Mouse (Mus musculus) forebrain, postnatal 0 days (tissue): ENCODE measurements around the gene Arvcf. TPM values are rescaled to one million over a fixed set of nuclear protein-coding genes. Genes with fewer than 3 reads are reported as not detected.

Source experiments
- ATAC-seq: fragments of 200-750 bp; cut with Nextera tagmentation; 2 replicates; pipeline ENCODE4 v1.8.0; 2017; ENCODE audit warnings: mild to moderate bottlenecking, moderate library complexity
- DNase-seq: peaks from one replicate; pipeline ENCODE4 v3.0.0-alpha.2; 2015
- H3K27ac ChIP-seq: fragments of 300-500 bp; sonication (generic); 2 replicates; pipeline ENCODE4 v1.5.1; 2014; ENCODE audit warnings: low read depth, mild to moderate bottlenecking, antibody characterized with exemption, low read length, moderate library complexity, mixed read lengths
- H3K27me3 ChIP-seq: fragments of 300-500 bp; sonication (generic); 2 replicates; pipeline ENCODE4 v1.6.1; 2014; ENCODE audit warnings: mild to moderate bottlenecking, low read length, mixed read lengths; ENCODE audit not compliant: insufficient read depth
- H3K36me3 ChIP-seq: fragments of 300-500 bp; sonication (generic); 2 replicates; pipeline ENCODE4 v1.6.1; 2014; ENCODE audit warnings: mild to moderate bottlenecking, moderate library complexity; ENCODE audit not compliant: insufficient read depth
- H3K4me1 ChIP-seq: fragments of 300-500 bp; sonication (generic); 2 replicates; pipeline ENCODE4 v1.6.1; 2014; ENCODE audit warnings: antibody characterized with exemption; ENCODE audit not compliant: insufficient read depth
- H3K4me2 ChIP-seq: fragments of 300-500 bp; sonication (generic); 2 replicates; pipeline ENCODE4 v1.6.1; 2014; ENCODE audit warnings: low read depth, mild to moderate bottlenecking, moderate library complexity
- H3K4me3 ChIP-seq: fragments of 300-500 bp; sonication (generic); 2 replicates; pipeline ENCODE4 v1.5.1; 2014; ENCODE audit warnings: low read depth, low read length, mixed read lengths
- H3K9ac ChIP-seq: fragments of 300-500 bp; sonication (generic); 2 replicates; pipeline ENCODE4 v1.6.1; 2014; ENCODE audit warnings: mild to moderate bottlenecking
- H3K9me3 ChIP-seq: fragments of 300-500 bp; sonication (generic); 2 replicates; pipeline ENCODE4 v1.6.1; 2016; ENCODE audit warnings: low read length
- CTCF ChIP-seq: sonication (generic); IDR thresholded peaks from 2 replicates; pipeline ENCODE4 v1.5.1; 2016; ENCODE audit warnings: antibody characterized with exemption, control low read depth, low read depth
- WGBS: fragments of 180-500 bp; shearing (Covaris S2); extraction: QIAGEN DNeasy Blood & Tissue Kit; methylation state at CpG from one replicate; pipeline ENCODE4 v1.1.7; 2014; 5-methylcytosine and 5-hydroxymethylcytosine counted together
- polyA plus RNA-seq: library from polyadenylated mRNA; unstranded; fragments of >200 nt; fragmentation: Nextera tagmentation; extraction: Ambion mirVana; gene quantifications from 2 replicates; pipeline ENCODE4 v1.2.1, GENCODE M21; 2015
- total RNA-seq: library from RNA; depleted of rRNA; stranded (reverse); fragments of >200 nt; gene quantifications from 2 replicates; pipeline ENCODE4 v1.2.3, GENCODE M21; 2014

Arvcf gene
- total and polyA plus RNA-seq, 2 experiments from 2014 or later: 42.8 to 120 TPM

DNA sequence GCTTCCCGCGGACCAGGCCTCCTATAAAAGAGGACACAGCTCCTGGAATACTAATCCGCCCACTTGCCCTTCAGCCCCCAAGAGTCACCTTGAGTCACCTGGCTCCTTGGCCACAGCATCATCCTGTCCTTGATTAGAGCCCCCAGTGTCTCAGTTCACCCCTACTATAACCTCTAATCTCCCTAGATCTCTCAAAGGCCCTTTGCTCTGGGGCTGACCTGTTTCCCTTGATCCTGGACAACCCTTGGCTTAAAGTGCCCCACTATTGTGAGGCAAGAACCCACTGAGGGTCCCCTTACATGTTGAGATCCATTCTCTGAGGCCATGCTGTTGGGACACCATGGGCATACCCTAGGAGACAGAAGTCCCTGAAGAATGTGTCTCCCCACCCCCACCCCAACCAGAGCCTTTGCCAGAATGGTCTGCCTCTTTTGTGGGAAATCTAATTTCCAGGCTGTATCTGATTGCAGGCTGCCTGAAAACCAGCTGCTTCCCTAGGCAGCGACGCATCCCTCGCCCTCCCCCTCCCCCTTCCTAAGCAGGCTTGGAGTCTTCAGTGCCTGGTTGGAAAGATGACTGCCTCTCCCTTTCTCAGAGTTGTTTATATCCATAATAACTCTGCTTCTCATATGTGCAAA lies 33.8 kb downstream of the Arvcf start:
- peak overlapping the region; percentile 80 for H3K27ac ChIP-seq
- H3K4me3 ChIP-seq: no peak overlapping the region
- peaks cover 11% of the 10 kb centered on the region for H3K4me1 ChIP-seq
- peak; percentile 71 for ATAC-seq
- 38% methylated on average over 6 of the region's 6 CpGs for WGBS
- H3K4me2 ChIP-seq: no peak overlapping the region
- TF ChIP-seq CTCF: no peak
- DNase-seq: peak; percentile 73
- H3K9ac ChIP-seq: no peak overlapping the region
- no peaks in the 10 kb centered on the region for H3K27me3 ChIP-seq
- H3K36me3 ChIP-seq: no peaks in the 10 kb centered on the region
- no peaks in the 10 kb centered on the region for H3K9me3 ChIP-seq

DNA sequence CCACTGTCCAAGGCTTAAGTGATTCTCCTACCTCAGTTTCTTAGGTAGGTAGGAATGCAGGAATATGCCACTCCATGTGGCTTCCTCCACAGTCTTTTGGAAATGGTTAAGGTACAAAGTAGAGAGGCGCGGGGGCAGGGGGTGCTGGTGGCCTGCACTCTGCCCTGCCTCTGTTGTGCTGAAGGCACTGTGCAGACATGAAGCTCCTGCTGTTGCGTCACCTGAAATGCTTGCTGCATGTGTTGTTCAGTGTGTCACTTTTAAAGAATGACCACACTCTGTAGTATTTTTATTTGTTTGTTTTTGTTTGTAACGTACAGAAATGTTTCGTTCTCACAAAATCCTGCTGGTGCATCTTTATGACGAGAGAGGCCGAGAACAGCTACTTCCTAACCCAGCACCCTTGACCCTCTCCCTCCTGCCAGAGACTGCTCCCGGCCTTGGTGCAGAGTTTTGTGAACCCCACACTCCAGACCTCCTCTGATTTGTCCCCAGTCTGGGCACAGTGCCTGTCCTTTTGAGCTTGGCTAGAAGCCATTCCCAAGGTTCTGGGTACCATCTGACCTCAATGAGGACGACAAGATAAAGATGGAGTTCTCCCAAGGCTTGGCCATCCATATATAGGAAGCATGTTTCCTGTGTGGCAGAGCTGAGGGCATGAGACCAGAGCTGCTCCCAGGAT lies 35.2 kb downstream of the Arvcf start:
- Histone ChIP-seq H3K9ac (no peak overlapping the region), H3K9me3 (no peaks in the 10 kb centered on the region), H3K27ac (no peak overlapping the region), H3K4me2 (no peak overlapping the region), H3K4me1 (peaks cover 11% of the 10 kb centered on the region), H3K36me3 (no peaks in the 10 kb centered on the region), H3K27me3 (no peaks in the 10 kb centered on the region), H3K4me3 (no peak overlapping the region)
- DNase-seq: no peak
- WGBS: 65% methylated on average over 9 of the region's 9 CpGs
- ATAC-seq: no peak
- TF ChIP-seq CTCF: no peak

DNA sequence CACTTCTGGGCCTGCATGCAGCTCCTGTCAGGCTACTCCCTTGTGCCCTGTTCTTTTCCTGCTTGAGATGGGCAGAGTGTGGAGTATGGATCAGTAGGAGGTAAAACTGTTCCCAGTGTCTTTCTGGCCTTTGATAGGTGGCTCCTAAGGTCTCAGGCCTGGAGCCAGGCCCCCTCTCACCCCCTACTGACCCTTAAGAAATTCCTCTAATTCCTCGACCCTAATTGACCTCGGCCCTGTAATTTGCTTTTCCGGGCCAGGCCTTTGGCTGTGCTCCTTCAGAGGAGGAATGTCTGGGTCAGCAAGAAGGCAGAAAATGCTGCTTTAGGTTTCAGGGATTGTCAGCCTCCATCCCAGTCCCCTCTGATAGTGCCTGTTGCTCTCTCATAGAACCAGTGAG lies 35.8 kb downstream of the Arvcf start:
- H3K36me3 ChIP-seq: no peaks in the 10 kb centered on the region
- no peak for TF ChIP-seq CTCF
- no peak overlapping the region for H3K4me3 ChIP-seq
- peaks cover 11% of the 10 kb centered on the region for H3K4me1 ChIP-seq
- ATAC-seq (no peak), DNase-seq (no peak)
- no peak overlapping the region for H3K9ac ChIP-seq
- no peaks in the 10 kb centered on the region for H3K9me3 ChIP-seq
- WGBS: 12% methylated on average over 3 of the region's 3 CpGs
- H3K4me2 ChIP-seq: no peak overlapping the region
- no peaks in the 10 kb centered on the region for H3K27me3 ChIP-seq
- H3K27ac ChIP-seq: no peak overlapping the region

DNA sequence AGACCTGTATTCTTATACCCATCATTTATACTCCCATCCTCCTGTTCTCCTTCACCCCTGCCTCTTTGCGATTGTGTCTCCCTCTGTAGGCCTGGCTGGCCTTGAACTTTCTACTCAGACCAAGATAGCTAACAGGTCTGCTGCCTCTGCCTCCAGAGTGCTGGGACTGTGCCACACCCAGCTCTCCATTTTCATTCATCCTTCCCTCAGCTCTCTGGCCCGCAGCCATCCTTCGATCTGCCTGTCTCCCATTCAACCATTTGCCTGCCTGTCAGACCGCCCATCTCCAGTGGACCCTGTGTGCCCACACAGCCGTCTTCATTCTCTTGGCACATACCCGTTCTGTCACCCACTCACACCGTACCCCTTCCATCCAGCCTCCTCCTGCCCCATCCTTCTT lies 36.2 kb downstream of the Arvcf start:
- 30% methylated on average over 7 of the region's 7 CpGs for WGBS
- no peak overlapping the region for H3K27ac ChIP-seq
- no peaks in the 10 kb centered on the region for H3K9me3 ChIP-seq
- DNase-seq (no peak), ATAC-seq (no peak)
- peaks cover 11% of the 10 kb centered on the region for H3K4me1 ChIP-seq
- H3K36me3 ChIP-seq: no peaks in the 10 kb centered on the region
- H3K27me3 ChIP-seq: no peaks in the 10 kb centered on the region
- H3K4me3 ChIP-seq: no peak overlapping the region
- no peak overlapping the region for H3K9ac ChIP-seq
- TF ChIP-seq CTCF: no peak
- no peak overlapping the region for H3K4me2 ChIP-seq

DNA sequence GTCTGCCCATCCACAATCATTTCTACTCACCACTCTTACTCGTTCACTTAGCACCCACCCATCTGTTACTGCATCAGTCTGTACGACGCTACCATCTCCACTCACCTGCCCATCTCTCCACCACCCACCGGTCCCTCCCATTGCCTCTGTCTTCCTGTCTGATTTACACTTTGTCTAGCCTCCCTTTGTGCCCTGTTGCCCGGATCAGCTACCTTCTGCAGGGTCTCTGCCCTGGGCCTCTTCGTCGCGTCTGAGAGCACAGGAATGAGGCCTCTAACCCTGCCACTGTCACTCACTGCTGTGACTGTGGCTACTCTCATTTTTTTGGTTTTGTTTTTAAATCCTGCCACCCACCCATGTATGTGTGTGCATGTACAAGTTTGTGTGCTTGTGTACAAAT lies 36.7 kb downstream of the Arvcf start:
- H3K9ac ChIP-seq: no peak overlapping the region
- H3K4me1 ChIP-seq: peaks cover 11% of the 10 kb centered on the region
- no peaks in the 10 kb centered on the region for H3K9me3 ChIP-seq
- no peak overlapping the region for H3K27ac ChIP-seq
- no peak for TF ChIP-seq CTCF
- DNase-seq: no peak
- ATAC-seq: no peak
- H3K36me3 ChIP-seq: no peaks in the 10 kb centered on the region
- no peaks in the 10 kb centered on the region for H3K27me3 ChIP-seq
- H3K4me3 ChIP-seq: no peak overlapping the region
- 64% methylated on average over 8 of the region's 8 CpGs for WGBS
- no peak overlapping the region for H3K4me2 ChIP-seq

DNA sequence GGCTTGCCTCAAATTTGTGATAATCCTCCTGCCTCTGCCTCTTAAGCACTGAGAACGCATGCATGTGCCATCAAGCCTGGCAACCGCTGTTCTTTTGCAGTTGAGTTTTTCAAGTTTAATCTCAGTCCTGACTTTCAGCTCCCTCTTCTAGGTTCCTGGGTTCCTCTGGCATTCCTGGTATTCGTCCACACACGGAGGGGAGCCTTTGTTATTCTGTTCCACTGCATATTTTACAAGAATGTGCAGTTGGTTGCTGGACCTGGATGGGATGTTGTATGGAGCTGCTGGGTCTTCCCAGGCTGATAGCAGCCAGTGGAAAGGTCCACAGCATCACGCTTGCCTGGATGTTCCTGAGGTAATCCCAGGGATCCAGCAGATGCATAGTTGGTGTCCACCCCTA lies 37.4 kb downstream of the Arvcf start:
- no peaks in the 10 kb centered on the region for H3K27me3 ChIP-seq
- no peak for DNase-seq
- 67% methylated on average over 5 of the region's 5 CpGs for WGBS
- peaks cover 11% of the 10 kb centered on the region for H3K4me1 ChIP-seq
- H3K9me3 ChIP-seq: no peaks in the 10 kb centered on the region
- no peak overlapping the region for H3K9ac ChIP-seq
- no peak overlapping the region for H3K27ac ChIP-seq
- H3K4me3 ChIP-seq: no peak overlapping the region
- TF ChIP-seq CTCF: no peak
- H3K4me2 ChIP-seq: no peak overlapping the region
- H3K36me3 ChIP-seq: no peaks in the 10 kb centered on the region
- no peak for ATAC-seq

DNA sequence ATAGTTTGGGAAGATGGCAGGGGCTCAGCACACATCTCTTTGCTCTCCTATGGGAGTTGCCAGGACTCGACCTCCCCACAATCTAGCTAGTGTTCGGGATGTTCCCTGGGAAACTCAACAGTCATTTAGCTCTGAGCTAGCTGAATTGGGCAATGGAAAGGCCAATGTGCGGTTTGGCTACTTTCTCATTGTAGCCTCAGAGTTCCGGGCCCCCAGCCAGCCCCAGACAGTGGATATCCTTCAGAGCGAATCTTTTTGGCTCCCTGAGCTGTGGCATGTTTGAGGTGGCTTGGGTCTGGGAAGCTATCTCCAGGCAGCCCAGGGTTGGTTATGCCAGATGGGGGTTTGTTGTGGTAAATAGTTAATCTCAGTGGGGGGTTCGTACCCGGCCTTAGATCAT lies 38.5 kb downstream of the Arvcf start:
- Histone ChIP-seq H3K4me1 (peaks cover 7% of the 10 kb centered on the region), H3K27me3 (no peaks in the 10 kb centered on the region), H3K4me2 (no peak overlapping the region), H3K9ac (no peak overlapping the region), H3K9me3 (no peaks in the 10 kb centered on the region), H3K4me3 (no peak overlapping the region), H3K27ac (no peak overlapping the region), H3K36me3 (no peaks in the 10 kb centered on the region)
- no peak for ATAC-seq
- DNase-seq: peak; percentile 18
- no peak for TF ChIP-seq CTCF
- 59% methylated on average over 7 of the region's 7 CpGs for WGBS
